27 mouse cellular contexts compared by ENCODE assay signal in genomic region chr13:39032263-39032662, GRCm38 (mm10).
DNase-seq lines count a peak whose midpoint lies in the region; ATAC-seq lines count a peak whose summit lies in the region.
"Had no signal": no experiment of that assay in that cellular context is flagged by ENCODE, and none has a peak within 500 bp of the region (broad histone marks: within the 10 kb centered on the region; RNA-seq: fewer than 3 reads in every experiment).

No protein-coding gene starts in this region.

- H3K36me3 ChIP-seq in hindbrain, embryonic 11.5 days (ENCODE audit: control insufficient read depth, insufficient read depth, low read length): no peaks in the 10 kb centered on the region
- H3K36me3 ChIP-seq in hindbrain, embryonic 10.5 days: no peaks in the 10 kb centered on the region
- H3K36me3 ChIP-seq: embryonic facial prominence, embryonic 15.5 days; forebrain, embryonic 12.5 days; hindbrain, embryonic 15.5 days; intestine, embryonic 15.5 days; limb, embryonic 13.5 days had no signal

- no peaks in the 10 kb centered on the region for H3K27me3 ChIP-seq in hindbrain, embryonic 11.5 days (ENCODE audit: control insufficient read depth, insufficient read depth, low read length)
- no peaks in the 10 kb centered on the region for H3K27me3 ChIP-seq in hindbrain, embryonic 10.5 days (ENCODE audit: insufficient read depth, poor library complexity, severe bottlenecking)
- H3K27me3 ChIP-seq: embryonic facial prominence, embryonic 15.5 days; forebrain, embryonic 12.5 days; hindbrain, embryonic 15.5 days; intestine, embryonic 15.5 days; limb, embryonic 13.5 days had no signal

- H3K9ac ChIP-seq in hindbrain, embryonic 11.5 days (ENCODE audit: low read depth, low read length): no peak overlapping the region
- H3K9ac ChIP-seq: embryonic facial prominence, embryonic 15.5 days; forebrain, embryonic 12.5 days; hindbrain, embryonic 15.5 days; intestine, embryonic 15.5 days; limb, embryonic 13.5 days had no signal

- no peaks in the 10 kb centered on the region for H3K4me1 ChIP-seq in hindbrain, embryonic 11.5 days (replicated peaks; ENCODE audit: control insufficient read depth, insufficient read depth, low read length)
- H3K4me1 ChIP-seq in hindbrain, embryonic 10.5 days (replicated peaks): no peaks in the 10 kb centered on the region
- H3K4me1 ChIP-seq: embryonic facial prominence, embryonic 15.5 days; forebrain, embryonic 12.5 days; hindbrain, embryonic 15.5 days; intestine, embryonic 15.5 days had no signal

- no peak overlapping the region for H3K4me3 ChIP-seq in hindbrain, embryonic 11.5 days (ENCODE audit: low read depth, low read length)
- no peak overlapping the region for H3K4me3 ChIP-seq in hindbrain, embryonic 10.5 days
- H3K4me3 ChIP-seq: embryonic facial prominence, embryonic 15.5 days; forebrain, embryonic 12.5 days; hindbrain, embryonic 15.5 days; intestine, embryonic 15.5 days; layer of hippocampus, adult 2 months; limb, embryonic 13.5 days had no signal

- 61% methylated on average over 3 of the region's 3 CpGs for WGBS in hindbrain, embryonic 11.5 days
- 73% methylated on average over 3 of the region's 3 CpGs for WGBS in hindbrain, embryonic 10.5 days

- peak; percentile 30 for DNase-seq in hindbrain, embryonic 11.5 days (ENCODE audit: low spot score)
- DNase-seq in hindbrain, embryonic 10.5 days (ENCODE audit: low spot score): no peak
- DNase-seq in ES-CJ7 (ENCODE audit: low read depth, low spot score) (peak; percentile 8), R1 (ENCODE audit: low read depth, low spot score) (peak; percentile 54)
- DNase-seq in mesoderm, embryonic 11.5 days (ENCODE audit: low read depth, low spot score): peak; percentile 15
- no peak for DNase-seq in urinary bladder, postnatal 25 days (ENCODE audit: low spot score)
- no peak for DNase-seq in c-Kit-positive CD71-positive TER-119-positive erythroid progenitor cells, embryonic 14.5 days (ENCODE audit: low spot score)
- DNase-seq: adrenal gland, postnatal 10 days; cerebellum, adult 18-20 months; cerebellum, postnatal 10 days; gastrocnemius, postnatal 25 days; heart, adult 18-20 months; heart, postnatal 36 days; kidney, adult 2 months; kidney, postnatal 36 days; lung, postnatal 36 days; spleen, adult 18-20 months; thymus, postnatal 14 days had no signal

- no peak overlapping the region for H3K27ac ChIP-seq in hindbrain, embryonic 11.5 days (ENCODE audit: low read depth, low read length)
- no peak overlapping the region for H3K27ac ChIP-seq in hindbrain, embryonic 10.5 days
- H3K27ac ChIP-seq: embryonic facial prominence, embryonic 15.5 days; forebrain, embryonic 12.5 days; hindbrain, embryonic 15.5 days; intestine, embryonic 15.5 days; layer of hippocampus, adult 2 months; limb, embryonic 13.5 days had no signal

- H3K9me3 ChIP-seq in hindbrain, embryonic 11.5 days (ENCODE audit: control insufficient read depth, low read length): no peaks in the 10 kb centered on the region
- peaks cover 8% of the 10 kb centered on the region; the same call in 1 of the 2 replicates for H3K9me3 ChIP-seq in hindbrain, embryonic 10.5 days
- H3K9me3 ChIP-seq: embryonic facial prominence, embryonic 15.5 days; forebrain, embryonic 12.5 days; hindbrain, embryonic 15.5 days; intestine, embryonic 15.5 days had no signal

- no peak for ATAC-seq in hindbrain, embryonic 11.5 days (ENCODE audit: low FRiP score)
- ATAC-seq: CD4-positive, CD25-positive, alpha-beta regulatory T cell, adult 4 months; intestine, embryonic 15.5 days had no signal

- H3K4me2 ChIP-seq in hindbrain, embryonic 11.5 days (replicated peaks; ENCODE audit: low read depth, low read length): no peak overlapping the region
- H3K4me2 ChIP-seq: embryonic facial prominence, embryonic 15.5 days; forebrain, embryonic 12.5 days; heart, embryonic 11.5 days; hindbrain, embryonic 15.5 days; intestine, embryonic 15.5 days; limb, embryonic 13.5 days; liver, embryonic 11.5 days had no signal

Comparison
In these comparisons a context has a peak if more than half of its experiments do, and no peak if none do; other contexts are left out.
1. DNase-seq: peak in hindbrain, embryonic 11.5 days (single experiment), ES-CJ7 (single experiment), R1 (single experiment) and mesoderm, embryonic 11.5 days (single experiment); none in hindbrain, embryonic 10.5 days (single experiment), urinary bladder, postnatal 25 days (single experiment) and c-Kit-positive CD71-positive TER-119-positive erythroid progenitor cells, embryonic 14.5 days (single experiment).